8 mouse cellular contexts compared by ENCODE assay signal in genomic region chr5:100373952-100374351, GRCm38 (mm10). TPM values are rescaled to one million over a fixed set of nuclear protein-coding genes. Genes with fewer than 3 reads are reported as not detected.
A peak's percentile ranks its signal among the peaks of the same experiment; 100 is the strongest.
DNase-seq lines count a peak whose midpoint lies in the region; ATAC-seq and TF ChIP-seq lines count a peak whose summit lies in the region.

No protein-coding gene starts in this region.

- no peak overlapping the region for H3K27ac ChIP-seq in heart, embryonic 10.5 days
- no peak overlapping the region for H3K27ac ChIP-seq in cortical plate, adult 2 months (ENCODE audit: insufficient read depth, low read length)
- no peak overlapping the region for H3K27ac ChIP-seq in hindbrain, embryonic 15.5 days (replicated peaks)

- H3K4me2 ChIP-seq in hindbrain, embryonic 15.5 days, result no peak overlapping the region

- TF ChIP-seq CTCF in cortical plate, adult 2 months (IDR thresholded peaks at IDR 0.05; ENCODE audit: extremely low read depth, insufficient read depth, low read length), result peak; percentile 71

- peaks cover 93% of the 10 kb centered on the region for H3K36me3 ChIP-seq in heart, embryonic 10.5 days
- peaks cover 62% of the 10 kb centered on the region for H3K36me3 ChIP-seq in hindbrain, embryonic 15.5 days
- H3K36me3 ChIP-seq in splenic B cell, adult 2 months (ENCODE audit: control insufficient read depth, insufficient read depth, low read length, poor library complexity, severe bottlenecking), result peaks cover 6% of the 10 kb centered on the region

- H3K4me3 ChIP-seq in heart, embryonic 10.5 days, result no peak overlapping the region
- no peak overlapping the region for H3K4me3 ChIP-seq in cortical plate, adult 2 months (ENCODE audit: insufficient read depth, low read length)
- no peak overlapping the region for H3K4me3 ChIP-seq in hindbrain, embryonic 15.5 days

- H3K27me3 ChIP-seq in heart, embryonic 10.5 days (ENCODE audit: insufficient read depth, poor library complexity, severe bottlenecking), result no peaks in the 10 kb centered on the region
- H3K27me3 ChIP-seq in hindbrain, embryonic 15.5 days, result no peaks in the 10 kb centered on the region
- H3K27me3 ChIP-seq in splenic B cell, adult 2 months (ENCODE audit: control insufficient read depth, insufficient read depth, low read length, poor library complexity, severe bottlenecking), result no peaks in the 10 kb centered on the region

- DNase-seq in heart, adult 18-20 months, result peak; percentile 30 to 50
- no peak for DNase-seq in heart, embryonic 10.5 days (ENCODE audit: low spot score)
- DNase-seq in adipocyte (ENCODE audit: low spot score), result peak; percentile 77
- peak; percentile 36 to 49 for DNase-seq in layer of hippocampus, postnatal 14 days (ENCODE audit: low spot score in 2 of 2)
- peak; percentile 64 for DNase-seq in splenic B cell, adult 2 months (ENCODE audit: low read depth, low spot score)

- no peaks in the 10 kb centered on the region for H3K4me1 ChIP-seq in heart, embryonic 10.5 days
- peaks cover 2% of the 10 kb centered on the region; the same call in 1 of the 2 replicates for H3K4me1 ChIP-seq in cortical plate, adult 2 months (ENCODE audit: control insufficient read depth, insufficient read depth, low read length)
- no peaks in the 10 kb centered on the region; the same call in 1 of the 2 replicates for H3K4me1 ChIP-seq in hindbrain, embryonic 15.5 days (replicated peaks)

- ATAC-seq in hindbrain, embryonic 15.5 days (ENCODE audit: low FRiP score, low read depth), result peak; percentile 69
- ATAC-seq in megakaryocyte, adult 5-6 weeks (ENCODE audit: poor library complexity, severe bottlenecking), result peak; percentile 78

- WGBS in heart, embryonic 10.5 days, result 55% methylated on average over 5 of the region's 5 CpGs
- 59% methylated on average over 5 of the region's 5 CpGs for WGBS in hindbrain, embryonic 15.5 days

- no peaks in the 10 kb centered on the region for H3K9me3 ChIP-seq in heart, embryonic 10.5 days
- no peaks in the 10 kb centered on the region for H3K9me3 ChIP-seq in hindbrain, embryonic 15.5 days

- no peak for TF ChIP-seq POLR2A in cortical plate, adult 2 months (IDR thresholded peaks at IDR 0.05; ENCODE audit: extremely low read depth, insufficient read depth, low read length)

- H3K9ac ChIP-seq in hindbrain, embryonic 15.5 days, result no peak overlapping the region

RNA-seq across cellular contexts. Expression of gene Sec31a, which starts 42.1 kb away (rescaled TPM):
- 100 to 1,000 TPM in 1 of 2 experiments, 10 to 100 TPM in 1; 93.5 to 101 TPM for total RNA-seq in heart, adult 18-20 months (2021)
- polyA plus RNA-seq in heart, embryonic 10.5 days (2016; fragmentation: Nextera tagmentation; extraction: Ambion mirVana), result 156 and 180 TPM in 2 replicates
- 106 and 113 TPM in 2 replicates for polyA plus RNA-seq in cortical plate, adult 2 months (2012; rRNA removed)
- polyA plus RNA-seq in hindbrain, embryonic 15.5 days (2015; fragmentation: Nextera tagmentation; extraction: Ambion mirVana), result 86.4 and 95.4 TPM in 2 replicates
- total RNA-seq in layer of hippocampus, postnatal 14 days (2021), result 100 to 1,000 TPM; 101 to 103 TPM
- 99.2 and 106 TPM in 2 replicates for total RNA-seq in megakaryocyte, adult 5-6 weeks (2015)
- total RNA-seq in megakaryocyte, adult 5-6 weeks (2017), result 101 and 106 TPM in 2 replicates
